Mouse (Mus musculus): ENCODE results near the gene Camta1.

Gene Camta1

DNA sequence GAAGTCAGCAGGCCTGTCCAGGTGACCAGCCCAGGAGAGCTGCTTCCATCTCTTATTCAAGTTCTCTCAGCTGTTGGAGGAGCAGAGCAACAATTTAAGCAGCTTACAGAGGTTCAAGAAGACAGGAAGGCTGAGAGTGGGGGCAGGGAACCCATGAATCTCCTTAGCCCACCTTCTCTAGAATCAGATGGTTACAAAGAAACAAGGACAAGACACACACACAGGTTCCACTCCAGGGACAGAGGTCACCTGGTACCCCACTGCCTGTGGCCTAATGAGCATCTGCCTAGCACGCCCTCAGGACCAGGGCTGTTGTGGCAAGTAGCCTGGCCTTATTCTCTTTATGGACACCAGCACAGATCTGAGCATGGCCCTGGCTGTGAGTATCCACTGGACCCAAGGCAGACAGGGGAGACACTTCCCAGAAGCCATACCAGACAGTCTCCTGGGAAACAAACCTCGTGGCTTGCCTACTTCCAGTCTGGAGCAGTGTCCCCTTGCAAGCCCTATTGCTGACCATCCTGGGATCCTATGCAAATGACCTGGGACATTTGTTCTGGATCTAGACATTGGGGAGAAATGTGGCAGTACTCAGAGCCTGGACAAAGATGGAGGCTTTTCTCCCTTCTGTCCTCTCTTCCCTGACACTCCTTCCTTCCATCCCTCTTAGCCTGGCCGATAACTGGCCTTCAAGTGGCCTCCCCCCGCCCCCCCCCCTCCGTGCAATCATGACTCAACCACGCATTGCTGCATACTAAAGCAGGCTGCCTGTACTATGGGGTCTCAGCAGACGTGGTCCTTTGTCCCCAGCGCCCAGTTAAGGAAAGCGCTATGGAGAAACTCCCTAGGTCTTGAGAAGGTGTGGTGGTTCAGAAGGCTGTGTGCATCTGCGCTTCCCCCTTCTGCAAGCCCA, 733.8 kb downstream of the Camta1 start:
- DNase-seq (ENCODE audit: low read depth, low spot score), result no peak

DNA sequence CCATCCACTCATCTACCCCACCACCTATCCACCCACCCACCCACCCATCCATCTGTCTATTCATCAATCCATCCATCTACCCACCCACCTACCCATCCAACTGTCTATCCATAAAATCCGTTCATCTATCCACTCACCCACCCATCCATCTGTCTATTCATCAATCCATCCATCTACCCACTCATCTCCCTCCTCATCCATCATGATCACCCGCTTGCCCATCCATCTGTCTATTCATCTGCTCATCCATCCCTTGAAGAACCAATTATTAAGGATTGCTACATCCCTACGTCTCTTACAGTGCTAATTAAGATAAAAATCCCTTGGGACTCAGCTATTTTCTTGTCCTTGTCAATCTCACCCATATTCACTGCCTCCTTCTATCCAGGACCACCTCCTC, 742.8 kb downstream of the Camta1 start:
- no peak for DNase-seq (ENCODE audit: low read depth, low spot score)

DNA sequence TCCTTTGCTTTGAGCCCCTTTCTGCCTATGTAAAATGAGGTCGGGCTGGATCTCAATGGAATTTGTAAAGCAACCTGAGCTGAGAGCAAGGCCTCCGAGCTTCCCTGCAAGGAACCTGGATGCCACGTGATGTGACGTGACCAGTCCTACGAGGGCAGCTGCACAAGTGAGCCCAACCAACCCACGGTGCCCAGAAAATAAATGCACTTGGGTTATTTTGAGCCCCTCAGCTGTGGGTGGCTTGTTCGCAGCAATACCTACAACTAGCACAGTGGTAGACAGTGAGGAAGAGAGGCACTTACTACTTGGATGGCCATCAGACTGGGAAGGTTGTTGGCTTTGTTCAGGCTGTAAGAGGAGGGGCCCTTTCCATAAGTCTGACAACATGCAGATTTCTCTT, 747.1 kb downstream of the Camta1 start:
- DNase-seq (ENCODE audit: low read depth, low spot score), result no peak

DNA sequence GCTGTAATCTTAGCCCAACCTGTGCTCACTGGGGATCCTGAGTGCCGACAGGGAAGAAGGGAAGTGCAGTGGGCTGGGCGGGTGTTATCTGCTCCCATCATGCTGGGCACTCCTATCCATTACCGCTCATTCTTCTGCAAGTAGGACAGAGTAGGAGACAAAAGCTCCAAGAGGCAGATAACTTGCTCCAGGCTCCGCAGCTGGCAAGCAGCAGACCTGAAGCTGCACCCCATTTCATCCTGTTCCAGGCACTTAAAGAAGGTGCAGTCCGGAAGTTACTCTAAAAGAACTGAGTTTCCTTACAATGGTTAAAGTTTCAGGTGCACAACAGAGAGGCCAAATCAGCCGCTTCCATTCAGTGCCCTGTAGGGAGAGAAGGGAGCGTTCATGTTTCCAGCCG, 750.5 kb downstream of the Camta1 start:
- no peak for DNase-seq (ENCODE audit: low read depth, low spot score)

DNA sequence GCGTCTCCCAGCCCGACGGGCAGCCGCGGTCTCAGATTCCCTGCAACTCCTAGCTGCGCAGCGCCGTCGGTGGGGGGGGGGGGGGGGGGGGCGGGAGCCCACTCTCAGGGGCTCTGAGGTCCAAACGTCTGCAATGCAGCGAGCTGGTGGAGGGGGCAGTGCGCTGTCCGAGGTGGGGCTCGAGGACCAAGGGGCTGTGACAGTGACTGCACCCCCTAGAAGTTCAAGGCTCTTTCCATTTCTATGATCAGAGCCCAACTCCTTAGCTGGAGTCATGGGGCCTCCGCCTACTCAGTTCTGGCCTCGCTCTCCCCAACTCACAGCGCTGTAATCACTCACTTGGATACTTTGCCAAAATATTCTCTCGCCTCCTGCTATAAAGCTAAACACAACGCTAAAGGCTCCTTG, 752.8 kb downstream of the Camta1 start:
- DNase-seq (ENCODE audit: low read depth, low spot score), result no peak

DNA sequence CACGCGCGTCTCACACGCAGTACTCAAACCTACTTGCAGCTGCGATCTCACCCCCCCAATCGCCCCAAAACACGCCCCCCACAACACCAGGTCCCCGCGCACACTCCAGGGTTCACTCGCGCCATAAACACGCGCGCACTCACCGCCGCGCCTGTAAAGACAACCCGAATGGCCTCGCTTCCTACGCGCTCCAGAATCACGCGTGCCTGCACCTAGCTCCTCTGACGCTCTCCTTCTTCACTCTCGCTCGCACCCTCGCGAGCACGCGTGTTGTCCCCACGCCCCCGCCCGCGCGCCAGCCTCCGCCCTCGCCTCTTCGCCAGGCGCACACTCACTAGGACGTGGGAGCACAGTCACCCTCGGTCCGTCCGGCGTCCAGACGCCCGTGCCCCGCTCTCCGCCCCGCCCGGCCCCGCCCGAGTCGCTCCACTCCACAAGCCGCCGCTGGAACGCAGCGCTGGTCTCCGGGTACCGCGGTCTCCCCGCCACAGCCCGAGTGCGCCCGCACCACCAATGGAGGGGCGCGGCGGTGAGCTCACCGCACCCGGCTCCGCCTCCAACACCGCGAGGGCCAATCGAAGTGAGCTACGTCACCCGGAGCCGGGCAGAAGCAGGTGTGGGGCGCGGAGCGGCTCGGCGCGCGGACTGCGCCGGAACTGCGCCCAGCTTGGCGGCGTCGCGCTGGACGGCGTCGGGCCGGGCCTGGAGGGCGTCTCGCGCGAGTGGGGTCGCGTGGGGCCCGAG, 753.5 kb downstream of the Camta1 start:
- peak; percentile 81 for DNase-seq (ENCODE audit: low read depth, low spot score)

DNA sequence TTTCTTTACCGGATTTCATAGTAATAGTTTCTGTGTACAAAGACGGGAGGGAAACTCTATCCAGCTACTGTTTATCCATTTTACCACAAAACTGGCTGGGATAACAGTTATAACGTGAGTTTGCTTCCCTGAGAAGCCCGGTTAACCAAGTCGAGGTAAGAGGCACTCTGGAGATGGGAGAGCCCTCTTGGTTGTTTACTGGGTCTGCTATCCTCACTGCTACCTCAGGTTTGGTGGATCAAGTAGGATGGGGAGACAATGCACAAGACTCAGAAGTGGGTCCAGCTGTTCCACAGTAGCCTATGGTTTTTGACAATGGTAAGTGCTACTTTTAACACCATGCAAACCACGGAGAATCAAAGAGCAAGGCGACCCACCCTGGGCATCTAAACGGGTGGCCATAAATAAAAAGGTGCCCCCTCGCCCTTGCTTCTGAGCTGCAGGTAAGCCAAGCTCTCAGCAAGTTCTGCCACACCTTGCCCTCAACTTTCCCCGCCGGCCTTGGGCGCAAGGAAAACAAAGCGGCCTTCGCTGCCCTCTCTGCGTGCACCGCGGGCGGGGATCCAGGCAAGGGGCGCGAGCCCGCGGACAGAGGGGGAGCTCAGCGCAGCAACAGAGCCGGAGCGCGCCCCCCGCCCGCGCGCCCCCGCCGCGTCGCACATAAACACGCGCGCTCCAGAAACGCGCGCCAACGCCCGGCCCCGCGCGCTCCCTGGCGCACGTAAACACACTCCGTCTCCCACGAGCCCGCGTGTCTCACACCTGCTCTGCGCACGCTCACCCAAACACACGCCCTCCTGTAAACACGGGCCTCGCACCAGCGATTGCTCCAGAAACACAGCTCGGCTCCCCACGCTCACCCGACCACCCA, 754.3 kb downstream of the Camta1 start:
- no peak for DNase-seq (ENCODE audit: low read depth, low spot score)

DNA sequence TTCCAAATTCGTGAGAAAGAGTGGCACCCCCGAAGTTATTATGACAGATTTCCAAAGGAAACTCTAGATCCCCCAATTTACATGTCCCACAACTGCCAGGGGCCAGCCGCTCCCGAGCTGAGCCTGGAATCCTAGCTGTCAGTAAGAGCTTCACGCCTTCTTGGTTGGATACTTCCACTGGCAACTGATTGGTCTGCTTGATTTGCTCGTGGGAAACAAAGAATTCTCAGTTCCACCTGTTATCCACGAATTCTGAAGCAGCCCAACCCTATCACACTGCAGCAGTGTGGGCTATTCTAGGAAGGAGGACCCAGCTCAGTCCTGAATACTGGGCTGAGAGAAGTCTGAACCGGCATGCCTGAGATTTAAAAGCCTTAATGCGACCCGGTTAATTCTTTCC, 755.2 kb downstream of the Camta1 start:
- DNase-seq (ENCODE audit: low read depth, low spot score), result no peak

DNA sequence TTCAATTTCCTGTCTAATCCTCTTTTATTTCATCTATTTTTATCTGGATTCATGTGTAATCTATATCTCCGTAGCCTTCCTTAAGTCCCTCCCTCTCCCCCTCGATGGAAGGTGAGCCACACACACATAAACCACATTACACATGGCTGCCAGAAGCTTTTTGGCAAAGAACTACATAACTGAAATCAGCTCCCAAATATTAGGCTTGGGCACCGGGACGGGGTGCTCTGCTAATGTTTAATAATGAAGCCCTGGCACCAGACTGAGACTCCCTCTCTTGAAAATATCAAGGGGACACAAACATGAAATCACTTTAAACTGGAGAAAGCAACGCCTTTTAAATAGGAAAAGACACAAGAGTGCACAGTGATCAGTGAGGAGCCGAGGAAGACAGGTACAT, 755.8 kb downstream of the Camta1 start:
- no peak for DNase-seq (ENCODE audit: low read depth, low spot score)

DNA sequence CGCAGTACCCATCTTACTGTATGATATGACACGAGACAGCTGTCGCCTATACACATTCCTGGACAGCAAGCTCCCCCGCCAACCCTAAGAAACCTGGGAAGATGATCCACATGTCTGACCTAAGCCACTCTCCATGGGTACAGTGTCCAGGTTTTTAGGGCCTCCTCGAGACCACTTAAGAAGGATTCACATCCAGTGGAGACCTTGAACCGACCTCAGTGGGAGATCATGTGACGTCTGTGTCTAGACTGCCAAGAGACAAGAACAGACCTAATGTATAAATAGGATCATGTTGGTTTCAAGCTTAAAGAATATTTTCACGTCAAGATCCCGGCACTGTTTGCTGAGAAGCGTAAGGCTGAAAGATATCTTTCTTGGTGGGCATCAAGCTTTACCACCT, 757.5 kb downstream of the Camta1 start:
- DNase-seq (ENCODE audit: low read depth, low spot score), result no peak

DNA sequence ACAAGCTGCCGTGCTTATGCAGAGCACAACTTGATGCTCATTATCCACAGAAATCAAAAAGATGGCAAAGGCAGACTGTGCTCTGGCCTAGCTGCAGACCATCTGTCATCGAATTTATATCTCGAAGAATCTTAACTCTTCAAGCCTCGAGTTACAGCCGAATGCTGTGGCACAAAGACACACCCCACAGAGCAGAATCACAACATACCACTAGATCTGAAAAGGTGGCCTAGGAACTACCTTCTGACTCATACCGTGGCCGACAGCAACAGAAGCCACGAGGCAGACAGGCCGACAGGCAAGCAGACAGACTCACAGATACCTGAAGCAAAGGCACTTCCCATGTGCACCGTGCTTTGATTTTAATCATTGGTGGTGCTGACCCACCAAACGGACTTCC, 758.0 kb downstream of the Camta1 start:
- no peak for DNase-seq (ENCODE audit: low read depth, low spot score)

DNA sequence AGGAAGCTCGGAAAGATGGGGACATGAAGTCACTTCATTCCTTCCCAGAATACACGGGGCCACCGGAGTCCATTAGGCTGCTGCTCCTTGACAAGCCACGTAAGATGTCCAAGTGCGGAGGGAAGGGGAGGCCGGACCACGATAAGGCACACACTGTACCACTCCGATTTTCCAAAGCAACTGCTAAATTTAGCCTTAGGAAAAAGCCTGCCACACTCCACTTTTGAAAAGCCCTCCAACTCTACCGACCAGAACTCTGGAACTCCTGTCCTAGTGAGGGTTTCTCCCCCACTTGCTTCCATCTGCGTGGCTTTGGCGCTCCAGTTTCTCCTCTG, 764.6 kb downstream of the Camta1 start:
- no peak for DNase-seq (ENCODE audit: low read depth, low spot score)

DNA sequence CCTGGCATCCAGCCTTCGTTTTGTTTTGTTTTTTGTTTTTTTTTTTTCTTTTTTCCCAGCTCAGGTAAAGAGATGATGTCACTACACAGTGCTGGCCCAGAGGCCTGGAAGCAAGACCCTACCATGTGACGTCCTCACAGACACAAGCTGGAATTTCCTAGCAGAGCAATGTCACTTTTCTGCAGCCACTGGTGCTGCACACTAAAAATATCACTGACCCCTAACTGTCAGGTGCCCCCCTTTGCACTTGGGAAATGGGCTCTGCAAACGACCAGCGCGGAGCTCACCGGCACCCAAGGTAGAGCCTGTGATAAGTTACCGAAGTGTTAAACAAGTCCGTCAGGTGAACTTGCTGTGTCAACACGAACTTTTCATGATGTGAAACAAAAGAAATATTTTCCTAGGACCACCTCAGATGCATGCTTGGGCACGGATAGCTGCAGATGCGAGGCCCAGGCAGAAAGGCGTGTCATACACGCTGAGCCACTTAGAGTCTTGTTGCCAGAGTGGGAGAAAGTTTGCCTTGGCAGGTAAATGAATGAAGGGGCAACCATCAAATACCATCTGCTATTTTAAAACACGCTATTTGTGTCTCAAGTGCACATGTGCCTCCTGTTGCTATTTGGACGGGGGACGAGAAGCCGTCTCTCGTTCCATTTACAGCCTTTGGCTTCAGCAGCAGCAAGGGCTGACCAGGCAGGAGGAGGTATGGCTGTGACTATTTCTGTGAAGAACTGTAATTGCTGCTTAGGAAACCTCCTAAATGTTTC, 765.2 kb downstream of the Camta1 start:
- DNase-seq (ENCODE audit: low read depth, low spot score), result no peak

DNA sequence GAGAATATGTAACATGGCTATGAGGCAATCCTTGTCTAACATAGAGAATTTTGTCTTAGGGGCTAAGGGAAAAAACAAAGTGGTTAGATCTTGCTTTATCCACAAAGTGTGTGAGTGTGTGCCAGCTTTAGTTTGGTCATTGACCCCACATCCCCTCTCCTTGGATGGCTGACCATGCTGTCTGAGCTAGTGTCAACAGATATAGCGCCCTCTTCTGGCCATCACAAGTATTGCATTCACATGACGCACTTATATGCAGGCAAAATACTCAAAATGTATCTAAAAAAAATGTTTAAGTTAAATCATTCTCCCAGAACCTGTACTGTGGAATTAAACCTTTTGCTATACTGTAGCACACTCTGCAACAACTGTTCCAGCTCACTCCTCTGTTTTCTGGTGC, 766.5 kb downstream of the Camta1 start:
- no peak for DNase-seq (ENCODE audit: low read depth, low spot score)

DNA sequence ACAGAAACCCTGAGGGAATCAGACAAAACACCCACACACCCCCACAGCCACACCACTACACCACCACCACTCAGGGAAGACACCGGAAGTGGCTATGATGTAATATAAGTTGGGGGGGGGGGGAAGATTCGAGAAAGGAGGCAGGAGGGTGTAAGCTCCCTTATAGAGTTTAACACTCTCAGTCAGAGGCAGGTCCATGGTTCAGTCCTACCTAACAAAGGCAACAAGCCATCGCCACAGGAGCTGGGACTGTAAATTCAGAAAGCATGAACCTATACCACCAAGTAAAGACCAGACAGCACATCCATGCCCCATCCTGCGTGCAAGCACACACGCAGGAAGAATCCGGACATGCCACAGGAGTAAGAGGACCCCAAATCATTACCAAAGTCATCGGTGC, 772.4 kb downstream of the Camta1 start, which contains the start of gene Gm13090:
Gm13090 (plus strand) TSS at position 301 of the 400 bp plus-strand sequence.
- no peak for DNase-seq (ENCODE audit: low read depth, low spot score)

DNA sequence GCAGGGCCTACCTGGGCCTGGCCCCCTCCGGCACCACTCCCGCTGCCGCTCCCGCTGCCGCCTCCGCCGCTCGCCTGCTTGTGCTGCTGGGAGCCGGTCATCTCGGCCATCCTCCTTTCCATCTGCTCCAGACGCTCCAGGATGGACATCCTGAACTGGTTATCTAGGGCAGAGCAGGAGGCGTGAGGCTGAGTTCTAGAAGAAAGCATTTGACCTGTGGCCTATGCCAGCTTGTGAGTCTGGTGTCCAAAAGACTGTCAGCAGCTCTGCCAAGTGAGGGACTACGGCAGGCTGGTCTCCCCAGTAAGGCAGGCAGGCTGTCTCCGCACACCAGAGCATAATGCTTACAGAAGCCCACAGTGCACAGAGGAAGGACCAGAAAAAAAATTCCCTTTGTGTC, 772.9 kb downstream of the Camta1 start:
- DNase-seq (ENCODE audit: low read depth, low spot score), result no peak

DNA sequence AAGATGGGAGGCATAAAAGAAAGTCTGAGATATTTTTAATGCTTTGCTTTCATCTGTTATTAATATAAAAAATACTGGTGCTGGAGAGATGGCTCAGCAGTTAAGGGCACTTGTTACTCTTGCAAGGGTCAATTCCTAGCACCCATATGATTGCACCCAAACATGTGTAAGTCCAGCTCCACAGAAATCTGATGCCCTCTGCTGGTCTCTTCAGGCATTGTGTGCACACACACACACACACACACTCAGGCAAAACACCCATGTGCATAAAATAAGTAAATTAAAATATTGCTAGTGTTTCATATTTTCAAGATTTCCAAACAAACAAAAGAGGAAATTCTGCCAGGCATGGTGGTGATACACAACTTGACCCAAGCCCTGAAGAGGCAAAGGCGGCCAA, 774.3 kb downstream of the Camta1 start:
- DNase-seq (ENCODE audit: low read depth, low spot score), result no peak

DNA sequence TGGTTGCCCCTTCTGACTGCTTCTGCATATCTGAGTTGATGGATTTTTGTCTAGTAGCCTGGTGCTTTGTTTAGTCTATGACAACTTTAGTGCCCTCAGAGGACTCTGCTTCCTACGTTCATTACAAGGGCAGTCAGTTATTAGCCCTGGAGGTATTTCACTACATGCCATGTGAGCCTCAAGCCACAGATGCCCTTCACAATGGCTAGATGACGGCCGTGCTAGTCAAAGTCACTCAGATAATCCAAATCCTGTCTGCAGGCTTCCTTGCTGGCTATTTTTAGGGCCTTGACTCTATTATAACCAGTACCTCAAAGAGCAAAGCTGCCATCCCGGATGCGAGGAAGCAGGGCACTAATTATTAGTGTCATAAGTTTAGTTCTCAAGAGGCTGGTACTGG, 778.6 kb downstream of the Camta1 start:
- no peak for DNase-seq (ENCODE audit: low read depth, low spot score)

DNA sequence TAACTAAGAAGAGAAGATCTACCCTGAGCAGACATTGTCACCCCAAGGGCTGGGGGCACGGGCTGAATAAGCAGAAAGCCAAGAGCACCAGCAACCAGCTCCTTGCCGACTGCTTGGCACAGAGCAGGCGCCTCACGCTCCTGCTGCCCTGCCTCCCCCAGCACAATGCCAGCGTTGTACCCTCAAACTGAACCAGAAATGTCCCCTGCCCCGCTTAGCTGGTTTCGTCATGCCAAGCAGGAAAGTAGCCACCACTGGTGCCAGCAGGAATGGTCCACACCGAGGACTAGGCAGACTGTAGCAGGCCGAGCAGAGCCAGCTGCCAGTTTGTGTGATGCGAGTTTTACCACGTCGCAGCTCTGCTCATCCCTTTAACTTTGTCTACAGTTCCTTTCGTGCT, 779.7 kb downstream of the Camta1 start:
- DNase-seq (ENCODE audit: low read depth, low spot score), result no peak

DNA sequence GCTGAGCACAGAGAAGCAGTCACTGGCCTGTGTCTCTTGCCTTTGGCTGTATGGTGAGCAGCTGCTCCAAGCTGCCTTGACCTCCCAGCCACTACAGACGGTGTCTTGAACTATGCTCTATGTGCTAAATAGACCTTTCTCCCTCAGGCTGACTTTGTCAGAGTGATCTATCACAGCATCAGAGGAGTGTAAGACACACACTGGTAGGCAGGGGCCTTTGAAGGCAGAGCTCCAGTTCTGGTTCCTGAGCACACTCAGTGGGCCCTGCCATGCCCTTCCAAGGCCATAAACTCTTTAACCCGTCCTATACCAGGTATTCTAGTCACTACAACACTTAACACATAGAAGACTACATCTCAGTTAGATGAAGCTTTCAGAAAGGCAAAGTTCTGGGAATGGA, 780.3 kb downstream of the Camta1 start:
- DNase-seq (ENCODE audit: low read depth, low spot score), result no peak

DNA sequence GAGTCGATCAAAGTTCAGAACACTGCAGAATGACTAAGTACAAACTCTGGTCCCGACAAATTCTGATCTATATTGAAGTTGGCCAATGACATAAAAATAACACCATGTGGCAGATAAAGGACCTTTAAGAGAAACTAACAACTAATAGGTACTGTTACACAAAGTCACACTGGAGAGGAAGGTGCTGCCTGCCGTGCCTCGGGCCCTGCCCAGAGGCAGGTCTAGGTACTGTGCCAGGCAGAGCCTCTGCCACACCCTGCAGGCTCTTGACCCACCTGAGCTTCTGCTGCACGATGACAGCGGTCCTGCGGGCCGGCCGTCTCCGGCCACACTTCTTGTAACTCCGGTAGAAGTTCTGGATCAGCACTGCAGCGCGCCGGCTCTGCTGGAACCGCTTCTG, 786.9 kb downstream of the Camta1 start:
- DNase-seq (ENCODE audit: low read depth, low spot score), result no peak
